Mouse (Mus musculus) thymus, adult 2 months (tissue): ENCODE results near the gene Paxx. TPM values are rescaled to one million over a fixed set of nuclear protein-coding genes. Genes with fewer than 3 reads are reported as not detected.

ENCODE experiments used
- DNase-seq: peaks from one replicate; pipeline ENCODE4 v3.0.0; 2021
- H3K27ac ChIP-seq: fragments of 200-500 bp; 2 replicates; pipeline ENCODE4 v1.5.1; 2012; ENCODE audit warnings: low read length, control low read depth; ENCODE audit not compliant: control insufficient read depth, insufficient read depth
- H3K27me3 ChIP-seq: fragments of 200-500 bp; 2 replicates; pipeline ENCODE4 v1.6.1; 2012; ENCODE audit warnings: mild to moderate bottlenecking, low read length, moderate library complexity, mixed read lengths; ENCODE audit not compliant: control insufficient read depth, insufficient read depth
- H3K36me3 ChIP-seq: fragments of 200-500 bp; 2 replicates; pipeline ENCODE4 v1.6.1; 2012; ENCODE audit warnings: mild to moderate bottlenecking, low read length, moderate library complexity; ENCODE audit not compliant: control insufficient read depth, insufficient read depth
- H3K4me1 ChIP-seq: fragments of 200-500 bp; replicated peaks from 2 replicates; pipeline ENCODE4 v1.6.1; 2012; ENCODE audit warnings: low read length; ENCODE audit not compliant: control insufficient read depth, insufficient read depth
- H3K4me3 ChIP-seq: fragments of 200-500 bp; 2 replicates; pipeline ENCODE4 v1.5.1; 2012; ENCODE audit warnings: mild to moderate bottlenecking, low read length, control low read depth, moderate library complexity; ENCODE audit not compliant: control insufficient read depth, insufficient read depth
- CTCF ChIP-seq: fragments of 200-500 bp; IDR thresholded peaks from 2 replicates; pipeline ENCODE4 v1.5.1; 2012; ENCODE audit warnings: mild to moderate bottlenecking, control low read depth, low read length, moderate library complexity, borderline replicate concordance; ENCODE audit not compliant: control insufficient read depth, poor library complexity, insufficient read depth; ENCODE audit errors: extremely low read depth
- POLR2A ChIP-seq: fragments of 200-500 bp; IDR thresholded peaks from 2 replicates; pipeline ENCODE4 v1.6.1; 2012; ENCODE audit warnings: mild to moderate bottlenecking, low read length, control low read depth, moderate library complexity; ENCODE audit not compliant: control insufficient read depth, poor library complexity, insufficient read depth; ENCODE audit errors: extremely low read depth
- WGBS: fragments of 180-500 bp; shearing (Covaris S2); methylation state at CpG from one replicate; pipeline ENCODE4 v1.1.7; 2018; 5-methylcytosine and 5-hydroxymethylcytosine counted together
- polyA plus RNA-seq: library from polyadenylated mRNA; depleted of rRNA; stranded (reverse); fragments of >200 nt; gene quantifications from 2 replicates; pipeline ENCODE4 v1.2.3, GENCODE M21; 2012

Gene Paxx
- polyA plus RNA-seq, 1 experiment: 192 TPM

GRCm38 (mm10) chr2:25461407-25461806, 513 bp upstream of the Paxx start:
- H3K4me1 ChIP-seq: peaks cover 52% of the 10 kb centered on the region
- 29% methylated on average over 3 of the region's 3 CpGs for WGBS
- H3K4me3 ChIP-seq: no peak overlapping the region

DNA sequence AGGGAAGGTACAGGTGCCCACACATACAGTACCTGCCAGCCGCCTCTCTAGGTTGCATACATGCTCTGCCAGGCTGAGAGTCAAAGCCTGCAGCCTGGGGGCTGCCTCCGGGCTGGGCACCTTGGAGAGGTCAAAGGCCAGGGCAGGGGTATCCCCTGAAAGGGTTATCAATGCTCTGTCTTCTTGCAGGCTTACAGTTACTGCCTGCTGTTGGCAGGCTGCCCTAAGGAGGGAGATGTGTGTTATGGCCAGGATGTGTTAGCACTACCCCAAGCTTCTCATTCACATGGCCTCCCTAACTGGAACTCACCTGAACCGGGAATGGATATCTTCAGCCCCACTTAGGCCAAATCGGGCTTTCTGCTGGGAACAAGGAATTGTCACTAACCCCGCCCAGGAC, 759 bp downstream of the Paxx start:
- 32% methylated on average over 5 of the region's 5 CpGs for WGBS
- H3K27me3 ChIP-seq: no peaks in the 10 kb centered on the region
- H3K27ac ChIP-seq: peak overlapping the region; percentile 88
- no peak for TF ChIP-seq POLR2A
- TF ChIP-seq CTCF: no peak
- DNase-seq: no peak
- peaks cover 3% of the 10 kb centered on the region; the same call in 1 of the 2 replicates for H3K36me3 ChIP-seq
- H3K4me3 ChIP-seq: peak overlapping the region; percentile 87
- H3K4me1 ChIP-seq: peaks cover 41% of the 10 kb centered on the region

More at GRCm38 (mm10) chr2:25461407-25461806, 513 bp upstream of the Paxx start:
- Histone ChIP-seq H3K27me3 (no peaks in the 10 kb centered on the region), H3K36me3 (peaks cover 3% of the 10 kb centered on the region; the same call in 1 of the 2 replicates), H3K27ac (peak overlapping the region; percentile 57)
- no peak for DNase-seq
- no peak for TF ChIP-seq CTCF
- TF ChIP-seq POLR2A: no peak

DNA sequence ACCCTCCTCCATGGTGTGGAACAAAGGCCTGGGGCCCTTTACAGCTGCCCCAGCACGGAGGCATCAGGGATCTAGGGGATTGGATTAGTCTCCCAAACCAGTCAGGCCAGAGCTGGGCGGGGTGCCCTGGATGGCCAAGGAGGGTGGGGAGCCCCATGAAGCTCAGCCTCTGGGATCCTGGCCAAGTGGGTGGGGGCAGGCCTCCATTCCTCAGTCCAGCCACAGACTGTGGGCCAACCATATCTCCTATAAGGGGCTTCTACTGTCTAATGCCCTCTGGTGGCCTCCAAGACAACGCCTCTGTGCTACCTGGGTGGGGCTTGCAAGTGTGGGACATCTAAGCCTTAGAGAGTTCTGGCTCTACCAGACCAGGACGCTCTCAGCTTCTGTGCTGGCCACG, 2.0 kb downstream of the Paxx start:
- H3K27me3 ChIP-seq: no peaks in the 10 kb centered on the region
- H3K36me3 ChIP-seq: peaks cover 3% of the 10 kb centered on the region; the same call in 1 of the 2 replicates
- WGBS: 89% methylated on average over 5 of the region's 5 CpGs
- no peak for DNase-seq
- H3K4me3 ChIP-seq: no peak overlapping the region
- H3K4me1 ChIP-seq: peaks cover 28% of the 10 kb centered on the region
- no peak for TF ChIP-seq CTCF
- TF ChIP-seq POLR2A: no peak
- no peak overlapping the region for H3K27ac ChIP-seq

- no peak overlapping the region for H3K27ac ChIP-seq
- no peak for TF ChIP-seq POLR2A
- TF ChIP-seq CTCF: no peak
- H3K4me3 ChIP-seq: no peak overlapping the region
- peaks cover 3% of the 10 kb centered on the region; the same call in 1 of the 2 replicates for H3K36me3 ChIP-seq
- H3K4me1 ChIP-seq: peaks cover 21% of the 10 kb centered on the region
- DNase-seq: no peak
- 95% methylated on average over 9 of the region's 9 CpGs for WGBS
- H3K27me3 ChIP-seq: no peaks in the 10 kb centered on the region
Observed at GRCm38 (mm10) chr2:25457022-25457896, 3.6 kb downstream of the Paxx start.

DNA sequence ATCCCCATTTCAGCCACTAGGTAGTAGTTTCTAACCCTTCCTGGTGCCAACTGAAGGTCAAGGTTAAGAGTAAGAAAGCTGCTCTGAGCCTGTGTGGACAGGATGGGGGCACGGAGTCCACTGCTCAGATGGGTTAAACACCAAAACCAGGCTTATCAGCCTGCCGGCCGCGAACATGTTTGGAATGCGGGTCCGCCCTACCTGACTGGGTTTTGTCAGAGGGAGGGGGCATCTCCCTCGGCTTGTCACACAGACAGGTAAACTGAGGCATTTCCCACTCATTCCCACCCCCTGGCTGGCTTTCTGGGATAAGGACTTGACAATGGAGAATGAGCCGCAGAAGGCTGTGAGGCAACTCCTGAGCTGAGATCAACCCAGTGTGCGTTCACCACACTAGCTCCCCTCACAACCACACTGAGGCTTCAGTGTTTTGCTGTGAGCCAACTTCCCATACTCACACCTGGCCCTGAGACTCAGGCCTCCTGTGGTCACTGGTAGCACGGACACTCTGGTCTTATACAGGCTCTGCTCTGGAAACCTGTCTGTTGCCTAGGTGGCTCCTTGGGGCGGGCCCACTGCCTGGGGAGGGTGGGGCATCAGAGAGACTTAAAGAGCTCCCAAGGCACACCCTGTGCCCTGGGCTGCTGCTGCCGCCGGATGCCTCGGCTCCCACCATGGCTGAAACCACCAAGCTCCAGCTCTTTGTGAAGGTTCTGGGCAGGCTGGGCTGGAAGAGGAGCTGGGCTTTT, 4.5 kb downstream of the Paxx start, which contains the start of gene Clic3:
Clic3 (plus strand) TSS at position 634 of the 749 bp plus-strand sequence.
- no peaks in the 10 kb centered on the region for H3K27me3 ChIP-seq
- TF ChIP-seq POLR2A (no peak), CTCF (no peak)
- no peak for DNase-seq
- H3K36me3 ChIP-seq: peaks cover 3% of the 10 kb centered on the region; the same call in 1 of the 2 replicates
- 82% methylated on average over 14 of the region's 14 CpGs for WGBS
- H3K4me3 ChIP-seq: no peak within 1 kb of the TSS
- H3K4me1 ChIP-seq: peaks cover 19% of the 10 kb centered on the region
- no peak within 1 kb of the TSS for H3K27ac ChIP-seq

- no peak for DNase-seq
- Histone ChIP-seq H3K36me3 (no peaks in the 10 kb centered on the region; the same call in 1 of the 2 replicates), H3K4me3 (no peak overlapping the region), H3K27ac (no peak overlapping the region), H3K4me1 (no peaks in the 10 kb centered on the region; the same call in 1 of the 2 replicates), H3K27me3 (no peaks in the 10 kb centered on the region)
- 94% methylated on average over 1 of the region's 1 CpGs for WGBS
- TF ChIP-seq POLR2A: no peak
- no peak for TF ChIP-seq CTCF
Observed at GRCm38 (mm10) chr2:25452951-25453350, 7.9 kb downstream of the Paxx start.
